Mouse (Mus musculus) liver, embryonic 14.5 days (tissue): ENCODE data around the gene Selenow. TPM values are rescaled to one million over a fixed set of nuclear protein-coding genes. Genes with fewer than 3 reads are reported as not detected.

ENCODE experiments used
- ATAC-seq: fragments of 200-750 bp; cut with Nextera tagmentation; 2 replicates; pipeline ENCODE4 v1.8.0; 2017; ENCODE audit warnings: moderate number of reproducible peaks, mild to moderate bottlenecking, moderate library complexity; ENCODE audit not compliant: insufficient read depth
- DNase-seq, 3 experiments: peaks; one replicate each; pipeline ENCODE4 v3.0.0-alpha.2; 2012 to 2013; ENCODE audit warnings: low read depth in 3 of 3, low spot score in 3 of 3
- H3K27ac ChIP-seq: fragments of 300-500 bp; sonication (generic); 2 replicates; pipeline ENCODE4 v1.5.1; 2014; ENCODE audit warnings: moderate library complexity, mild to moderate bottlenecking, control low read depth, inconsistent platforms
- H3K27me3 ChIP-seq: fragments of 300-500 bp; sonication (generic); 2 replicates; pipeline ENCODE4 v1.6.1; 2014; ENCODE audit warnings: mild to moderate bottlenecking, low read length, moderate library complexity; ENCODE audit not compliant: control insufficient read depth, insufficient read depth
- H3K36me3 ChIP-seq: fragments of 300-500 bp; sonication (generic); replicated peaks from 2 replicates; pipeline ENCODE4 v1.6.1; 2014; ENCODE audit warnings: low read depth; ENCODE audit not compliant: control insufficient read depth, insufficient read depth
- H3K4me1 ChIP-seq, 2 experiments: fragments of 200-500 bp in 1 of 2; fragments of 300-500 bp in 1 of 2; sonication (generic) in 1 of 2; replicated peaks; 2 replicates each; pipeline ENCODE4 v1.6.1; 2012 to 2014; ENCODE audit warnings: antibody characterized with exemption in 1 of 2, inconsistent platforms in 1 of 2, low read length in 1 of 2; ENCODE audit not compliant: control insufficient read depth in 2 of 2, insufficient read depth in 2 of 2
- H3K4me2 ChIP-seq: fragments of 300-500 bp; sonication (generic); 2 replicates; pipeline ENCODE4 v1.6.1; 2014; ENCODE audit warnings: low read depth, mild to moderate bottlenecking, control low read depth, moderate library complexity
- H3K4me3 ChIP-seq, 2 experiments: fragments of 200-500 bp in 1 of 2; fragments of 300-500 bp in 1 of 2; sonication (generic) in 1 of 2; 2 replicates each; pipeline ENCODE4 v1.5.1; 2012 to 2014; ENCODE audit warnings: low read depth in 2 of 2, low read length in 2 of 2, mild to moderate bottlenecking in 2 of 2, control low read depth in 1 of 2, inconsistent platforms in 1 of 2, moderate library complexity in 1 of 2; ENCODE audit not compliant: insufficient read depth in 1 of 2
- H3K9ac ChIP-seq: fragments of 300-500 bp; sonication (generic); replicated peaks from 2 replicates; pipeline ENCODE4 v1.6.1; 2014; ENCODE audit warnings: mild to moderate bottlenecking, control low read depth, moderate library complexity
- H3K9me3 ChIP-seq: fragments of 300-500 bp; sonication (generic); 2 replicates; pipeline ENCODE4 v1.6.1; 2016; ENCODE audit warnings: low read length, mixed read lengths; ENCODE audit not compliant: control insufficient read depth
- CTCF ChIP-seq: IDR thresholded peaks from 2 replicates; pipeline ENCODE4 v1.5.1; 2016; ENCODE audit warnings: antibody characterized with exemption, low read depth, control low read depth
- EP300 ChIP-seq: IDR thresholded peaks from 2 replicates; pipeline ENCODE4 v1.6.1; 2016; ENCODE audit warnings: antibody characterized with exemption, low read depth
- WGBS: fragments of 180-500 bp; shearing (Covaris S2); extraction: QIAGEN DNeasy Blood & Tissue Kit; methylation state at CpG from one replicate; pipeline ENCODE4 v1.1.7; 2014; ENCODE audit not compliant: insufficient replicate concordance; 5-methylcytosine and 5-hydroxymethylcytosine counted together
- polyA plus RNA-seq, 2 experiments: library from polyadenylated mRNA; depleted of rRNA in 1 of 2; stranded (reverse) in 1 of 2; unstranded in 1 of 2; fragments of >200 nt; fragmentation: Nextera tagmentation in 1 of 2; extraction: Ambion mirVana in 1 of 2; gene quantifications; 2 replicates each; pipeline versions ENCODE4 v1.2.1 to v1.2.3; 2012 to 2014

Selenow gene
- polyA plus RNA-seq, 2 experiments, result 186 to 334 TPM

DNA sequence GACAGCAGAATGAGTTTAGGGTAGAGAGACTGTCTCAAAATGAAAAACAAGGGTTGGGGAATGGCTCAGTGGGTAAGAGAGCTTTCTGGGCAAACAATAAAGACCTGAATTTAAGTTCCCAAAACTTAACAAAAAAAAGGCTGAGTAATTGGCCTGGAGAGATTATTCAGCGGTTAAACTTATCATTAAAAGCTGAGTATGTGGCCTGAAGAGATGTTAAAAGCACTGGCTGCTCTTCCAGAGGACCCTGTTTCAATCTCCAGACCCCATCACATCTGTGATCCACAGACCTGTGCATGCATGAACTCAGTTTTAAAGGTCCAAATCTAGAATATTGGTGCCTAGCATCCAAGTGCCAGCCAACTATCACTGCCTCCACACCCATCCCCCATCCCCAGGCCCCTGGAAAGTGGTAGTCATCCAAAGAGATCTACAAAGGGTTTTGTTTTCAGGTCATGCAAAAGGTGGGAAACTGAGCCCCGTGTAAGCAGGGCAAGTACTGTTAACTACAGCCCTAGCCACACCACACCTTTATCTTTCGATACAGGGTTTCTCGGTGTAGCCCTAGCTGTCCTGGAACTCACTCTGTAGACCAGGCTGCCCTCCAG is 25.6 kb upstream of the Selenow start:
- H3K9ac ChIP-seq, result peak overlapping the region; percentile 19; the same call in 1 of the 2 replicates
- 23% methylated on average over 4 of the region's 4 CpGs for WGBS
- H3K4me3 ChIP-seq, result no peak overlapping the region
- peaks cover 38 to 49% of the 10 kb centered on the region in 2 experiments for H3K4me1 ChIP-seq
- no peak for TF ChIP-seq CTCF
- TF ChIP-seq EP300, result no peak
- peak overlapping the region; percentile 9 for H3K27ac ChIP-seq
- H3K9me3 ChIP-seq, result no peaks in the 10 kb centered on the region
- DNase-seq, result no peak
- H3K27me3 ChIP-seq, result no peaks in the 10 kb centered on the region; the same call in 1 of the 2 replicates
- peaks cover 16% of the 10 kb centered on the region for H3K36me3 ChIP-seq
- peak overlapping the region; percentile 69 for H3K4me2 ChIP-seq
- ATAC-seq, result no peak

DNA sequence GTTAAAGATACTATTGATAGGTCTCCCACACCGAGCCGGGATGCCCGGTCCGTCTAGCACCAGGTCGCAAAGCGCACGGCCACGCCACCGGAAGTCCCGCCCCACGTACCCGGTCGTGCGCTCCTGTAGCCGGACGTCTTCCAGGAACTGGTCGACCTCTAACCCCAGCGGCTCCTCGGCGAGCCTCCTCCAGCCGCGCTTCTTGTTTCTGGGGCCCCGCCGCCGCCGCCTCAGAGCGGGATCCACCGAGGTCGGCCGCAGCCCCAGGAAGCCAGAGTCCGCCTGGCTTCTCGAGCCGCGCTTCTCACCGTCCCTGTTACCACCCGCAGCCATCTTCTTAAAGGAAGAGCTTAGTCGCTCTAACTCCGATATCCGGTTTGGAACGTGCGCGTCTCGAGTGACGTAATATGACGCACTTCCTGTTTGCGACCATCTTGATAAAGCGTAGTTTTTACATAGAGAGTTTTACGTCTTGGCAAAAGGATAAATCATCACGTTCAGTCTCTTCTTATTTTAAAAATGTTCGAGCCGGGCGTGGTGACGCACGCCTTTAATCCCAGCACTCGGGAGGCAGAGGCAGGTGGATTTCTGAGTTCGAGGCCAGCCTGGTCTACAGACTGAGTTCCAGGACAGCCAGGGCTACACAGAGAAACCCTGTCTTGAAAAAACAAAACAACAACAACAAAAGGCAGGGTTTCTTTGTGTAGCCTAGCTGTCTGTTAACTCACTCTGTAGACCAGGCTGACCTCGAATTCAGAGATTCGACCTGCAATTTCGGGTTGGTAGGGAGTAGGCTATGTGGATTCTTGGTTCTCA is 23.7 kb upstream of the Selenow start, which contains the start of gene Nop53:
Gene Nop53, minus strand, starts transcription at position 354 of the 816 bp plus-strand sequence.
- peak within 1 kb of the TSS; percentile 79 to 84 for H3K4me3 ChIP-seq
- DNase-seq (peak; percentile 96 to 97 (median 96)), ATAC-seq (peak; percentile 87)
- peaks cover 34% of the 10 kb centered on the region for H3K36me3 ChIP-seq
- H3K9me3 ChIP-seq, result no peaks in the 10 kb centered on the region
- H3K4me2 ChIP-seq, result peak within 1 kb of the TSS; percentile 90
- 2% methylated on average over 59 of the region's 59 CpGs for WGBS
- H3K4me1 ChIP-seq, result peaks cover 28 to 33% of the 10 kb centered on the region in 2 experiments
- peak within 1 kb of the TSS; percentile 67 for H3K9ac ChIP-seq
- H3K27ac ChIP-seq, result peak within 1 kb of the TSS; percentile 73
- H3K27me3 ChIP-seq, result no peaks in the 10 kb centered on the region
- TF ChIP-seq CTCF (no peak), EP300 (no peak)

DNA sequence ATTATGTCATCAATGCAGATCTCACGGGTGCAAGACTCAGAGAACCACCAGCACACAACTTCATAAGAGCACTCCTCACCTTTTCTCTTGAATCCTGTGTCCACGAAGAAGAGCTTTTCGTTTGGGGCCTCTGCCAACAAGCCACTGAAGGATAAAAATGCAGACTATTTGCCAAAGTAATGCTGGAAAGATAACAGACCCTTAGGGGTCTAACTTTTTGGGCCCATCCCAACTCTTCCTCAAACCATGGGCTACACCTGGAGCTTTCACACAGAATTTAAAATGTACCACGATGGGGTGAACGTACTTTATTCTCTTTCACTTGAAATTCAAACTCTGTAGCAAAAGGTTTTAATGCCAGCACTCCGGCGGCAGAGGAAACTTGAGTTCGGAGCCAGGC is 23.0 kb upstream of the Selenow start:
- H3K36me3 ChIP-seq, result peaks cover 40% of the 10 kb centered on the region
- ATAC-seq (no peak), DNase-seq (no peak)
- peak overlapping the region; percentile 67 for H3K9ac ChIP-seq
- no peaks in the 10 kb centered on the region for H3K27me3 ChIP-seq
- H3K4me3 ChIP-seq, result peak overlapping the region; percentile 79 to 84
- WGBS, result 4% methylated on average over 8 of the region's 8 CpGs
- no peak overlapping the region for H3K27ac ChIP-seq
- H3K4me1 ChIP-seq, result peaks cover 24 to 28% of the 10 kb centered on the region in 2 experiments
- no peaks in the 10 kb centered on the region for H3K9me3 ChIP-seq
- peak overlapping the region; percentile 90 for H3K4me2 ChIP-seq
- TF ChIP-seq CTCF, result no peak
- TF ChIP-seq EP300, result no peak

DNA sequence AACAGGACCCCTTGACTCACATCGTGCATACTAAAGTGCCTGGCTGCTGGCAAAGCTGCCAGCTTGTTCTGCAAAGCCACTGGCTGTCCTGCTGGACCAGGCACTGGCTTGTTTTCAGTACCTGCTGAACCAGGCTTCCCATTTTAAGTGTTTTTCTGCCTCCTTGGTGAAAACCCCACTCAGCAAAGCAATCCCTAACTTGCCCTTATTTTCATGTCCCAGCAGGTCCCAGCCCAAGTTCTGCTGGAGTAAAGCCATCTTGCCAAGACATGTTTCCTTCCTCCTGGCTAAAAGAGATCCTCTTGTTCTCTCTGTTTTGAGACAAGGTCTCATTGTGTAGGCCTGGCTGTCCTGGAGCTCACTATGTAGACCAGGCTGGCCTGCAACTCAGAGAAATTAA is 22.1 kb upstream of the Selenow start:
- H3K36me3 ChIP-seq, result peaks cover 49% of the 10 kb centered on the region
- H3K27me3 ChIP-seq, result no peaks in the 10 kb centered on the region
- ATAC-seq (no peak), DNase-seq (no peak)
- H3K4me3 ChIP-seq, result no peak overlapping the region; a peak in 1 of 4 replicates
- no peak overlapping the region for H3K9ac ChIP-seq
- TF ChIP-seq EP300, result no peak
- no peak for TF ChIP-seq CTCF
- H3K27ac ChIP-seq, result no peak overlapping the region
- H3K9me3 ChIP-seq, result no peaks in the 10 kb centered on the region
- WGBS, result 78% methylated on average over 1 of the region's 1 CpGs
- H3K4me1 ChIP-seq, result peaks cover 24 to 27% of the 10 kb centered on the region in 2 experiments
- H3K4me2 ChIP-seq, result peak overlapping the region; percentile 90; the same call in 1 of the 2 replicates

DNA sequence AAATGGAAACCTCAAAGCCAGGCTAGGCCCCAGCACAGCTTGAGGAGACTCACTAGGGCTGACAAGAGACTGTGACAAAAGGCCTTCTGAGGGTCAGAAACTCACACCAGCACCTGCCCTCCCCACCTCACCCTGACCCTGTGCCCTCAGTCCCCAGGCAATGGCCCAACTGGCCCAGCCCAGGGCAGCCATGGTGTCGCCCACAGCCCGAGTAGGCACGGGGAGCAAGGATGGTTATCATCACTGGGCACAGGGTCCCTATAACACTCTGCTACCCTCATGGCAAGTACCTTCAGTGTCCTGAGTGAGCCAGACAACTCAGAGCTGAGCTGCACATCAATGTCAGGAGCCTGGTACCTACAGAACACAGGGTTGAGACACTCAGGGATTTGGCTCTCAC is 16.4 kb upstream of the Selenow start:
- no peak for TF ChIP-seq CTCF
- no peak for TF ChIP-seq EP300
- no peak for DNase-seq
- Histone ChIP-seq H3K36me3 (peaks cover 68% of the 10 kb centered on the region), H3K27me3 (no peaks in the 10 kb centered on the region), H3K9me3 (no peaks in the 10 kb centered on the region), H3K27ac (no peak overlapping the region), H3K4me3 (no peak overlapping the region), H3K4me2 (no peak overlapping the region), H3K9ac (no peak overlapping the region), H3K4me1 (no peaks in the 10 kb centered on the region)
- WGBS, result 85% methylated on average over 3 of the region's 3 CpGs
- no peak for ATAC-seq
